Mouse (Mus musculus): ENCODE data around the gene Gal3st3. TPM values are rescaled to one million over a fixed set of nuclear protein-coding genes. Genes with fewer than 3 reads are reported as not detected.

Gene Gal3st3
- total RNA-seq, 2 experiments from 2014 or later = 0.11 TPM; not detected in 1

DNA sequence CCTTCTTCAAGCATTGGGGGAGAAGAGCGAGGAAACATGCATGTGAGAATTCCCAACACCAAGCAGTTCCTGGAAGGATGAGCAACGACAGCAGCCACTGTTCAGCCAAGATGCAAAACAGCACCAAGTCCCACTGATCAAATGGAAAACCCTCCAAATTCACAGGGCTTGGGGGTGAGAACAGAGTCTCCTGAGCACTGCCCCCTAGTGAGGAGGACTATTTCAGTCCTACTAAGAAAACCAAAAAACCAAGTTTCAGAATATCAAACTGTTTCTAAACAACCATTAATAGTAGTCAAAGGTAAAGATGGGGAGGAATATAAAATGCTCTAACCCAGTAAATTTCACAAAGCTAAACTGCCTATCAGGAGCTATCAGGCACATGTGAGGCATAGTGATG lies 21.6 kb upstream of the Gal3st3 start:
- no peak overlapping the region for H3K27ac ChIP-seq
- intact Hi-C loops (cut with DNase I) = no loop called here
- TF ChIP-seq CTCF (IDR thresholded peaks at IDR 0.05) = no peak; the same call in 1 of the 2 replicates
- no peak overlapping the region for H3K4me3 ChIP-seq
- DNase-seq = no peak

GRCm38 (mm10) chr19:5277140-5277539 lies 21.0 kb upstream of the Gal3st3 start:
- no peak overlapping the region for H3K4me3 ChIP-seq
- H3K27ac ChIP-seq = no peak overlapping the region
- intact Hi-C loops (cut with DNase I) = no loop called here
- peak; percentile 31; the same call in 1 of the 2 replicates for TF ChIP-seq CTCF (IDR thresholded peaks at IDR 0.05)
- DNase-seq = no peak

- TF ChIP-seq CTCF (IDR thresholded peaks at IDR 0.05) = no peak
- no peak overlapping the region for H3K4me3 ChIP-seq
- intact Hi-C loops (cut with DNase I) = no loop called here
- peak; percentile 42 for DNase-seq
- no peak overlapping the region for H3K27ac ChIP-seq
Observed at GRCm38 (mm10) chr19:5278381-5278780, 19.8 kb upstream of the Gal3st3 start.

DNA sequence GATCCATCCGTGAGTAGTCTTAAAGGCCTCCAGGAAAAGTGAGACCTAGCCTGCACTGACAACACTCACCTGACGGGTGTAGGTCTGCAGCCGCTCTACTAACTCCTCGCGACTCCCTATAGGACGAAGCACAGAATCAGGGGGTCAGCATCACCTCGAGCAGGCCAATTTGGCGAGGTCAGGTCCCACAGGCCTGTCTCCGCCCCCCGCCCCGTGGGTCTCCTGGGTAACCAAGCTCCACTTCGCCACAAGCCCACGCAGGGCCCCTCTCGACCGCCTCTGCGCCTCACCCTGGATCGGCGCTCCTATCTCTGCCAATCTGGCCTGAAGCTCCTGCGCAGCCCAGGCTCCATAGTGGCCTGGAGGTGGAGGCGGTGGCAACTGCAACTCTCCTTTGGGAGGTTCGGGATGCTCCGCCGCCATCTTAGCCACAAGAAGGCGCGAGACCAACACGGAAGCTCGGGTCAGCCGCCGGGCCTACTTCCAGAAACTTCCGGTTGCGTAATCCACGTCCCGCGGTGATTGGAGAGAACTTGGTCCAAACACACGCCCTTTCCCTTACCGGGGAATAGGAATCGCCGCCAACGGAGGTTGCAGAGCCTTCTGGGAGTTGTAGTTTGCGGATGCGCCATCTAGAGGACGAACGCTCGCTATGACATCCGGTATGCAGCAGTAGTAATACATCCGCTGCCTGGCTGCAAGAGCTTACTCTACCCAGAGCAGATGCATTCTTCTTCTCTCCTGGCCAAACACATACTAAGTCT lies 3.0 kb upstream of the Gal3st3 start, which contains the start of gene Sf3b2:
TSS of gene Sf3b2 (minus strand) at position 484 of the 764 bp plus-strand sequence.
- peak; percentile 80 for TF ChIP-seq CTCF (IDR thresholded peaks at IDR 0.05)
- intact Hi-C loops (cut with DNase I) = loop anchor here (2.0 kb wide), 1 partner anchor 50 kb away; no protein-coding TSS in a partner anchor
- Histone ChIP-seq H3K27ac (peak within 1 kb of the TSS; percentile 90), H3K4me3 (peak within 1 kb of the TSS; percentile 85)
- peak; percentile 99 for DNase-seq

DNA sequence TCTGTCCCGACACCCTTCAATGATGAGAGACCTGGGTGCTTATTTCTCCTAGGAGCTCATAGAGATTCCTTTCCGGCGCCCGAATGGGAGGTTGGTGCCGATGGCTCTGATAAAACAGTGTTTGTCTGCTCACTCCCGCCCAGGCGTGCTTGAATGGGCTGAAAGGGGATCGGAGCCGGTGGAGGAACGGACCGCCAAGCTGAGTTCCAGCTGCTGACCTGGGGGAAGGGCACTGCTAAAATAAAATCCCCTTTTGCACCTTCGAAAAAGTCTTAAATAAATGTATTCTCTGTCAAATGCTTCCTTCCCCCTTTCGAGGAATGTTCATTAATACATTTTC lies 2.4 kb upstream of the Gal3st3 start:
- peak; percentile 56 for DNase-seq
- Histone ChIP-seq H3K4me3 (peak overlapping the region; percentile 85), H3K27ac (peak overlapping the region; percentile 87)
- TF ChIP-seq CTCF (IDR thresholded peaks at IDR 0.05) = no peak
- intact Hi-C loops (cut with DNase I) = loop anchor here (2.0 kb wide), 1 partner anchor 49 kb away; no protein-coding TSS in a partner anchor

GRCm38 (mm10) chr19:5296630-5297029 lies 1.5 kb upstream of the Gal3st3 start:
- H3K27ac ChIP-seq = no peak overlapping the region
- DNase-seq = no peak
- no peak overlapping the region for H3K4me3 ChIP-seq
- intact Hi-C loops (cut with DNase I) = no loop called here
- no peak for TF ChIP-seq CTCF (IDR thresholded peaks at IDR 0.05)

DNA sequence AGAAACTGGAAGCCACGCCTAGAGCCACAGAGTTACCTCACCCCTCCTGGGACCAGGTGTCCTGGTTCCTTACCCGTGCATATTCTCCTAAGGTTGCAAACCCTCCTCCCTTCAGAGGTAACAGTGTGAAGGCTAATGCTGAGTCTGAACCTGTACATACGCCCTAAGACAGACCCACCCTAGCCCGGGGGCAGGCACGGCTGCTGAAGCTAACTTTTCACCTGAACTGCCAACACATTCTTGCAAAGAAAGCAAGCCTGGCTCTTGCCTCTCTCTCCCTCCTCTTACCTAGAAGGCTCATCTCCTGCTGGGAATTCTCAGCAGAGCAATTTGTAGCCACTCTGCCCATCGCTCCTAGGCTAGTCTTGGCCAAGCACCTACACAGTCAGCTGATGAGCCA lies 2.5 kb downstream of the Gal3st3 start:
- no peak overlapping the region for H3K27ac ChIP-seq
- intact Hi-C loops (cut with DNase I) = no loop called here

DNA sequence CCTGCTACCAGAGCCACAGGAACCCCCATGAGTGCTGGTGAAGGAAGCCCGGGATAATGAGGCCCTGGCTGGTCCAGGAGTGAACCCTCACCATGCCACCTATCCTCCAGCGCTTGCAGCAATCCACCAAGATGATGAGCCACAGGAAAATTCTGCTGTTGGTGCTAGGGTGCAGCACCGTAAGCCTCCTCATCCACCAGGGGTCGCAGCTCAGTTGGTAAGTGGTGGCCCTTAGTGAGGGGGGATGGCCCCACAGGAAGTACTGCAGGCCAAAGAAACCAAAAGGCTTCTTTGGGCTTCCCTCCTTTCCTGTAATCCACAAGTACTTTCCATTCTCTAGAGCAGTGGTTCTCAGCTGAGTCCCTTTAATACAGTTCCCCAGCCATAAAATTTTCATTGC lies 4.3 kb downstream of the Gal3st3 start:
- peak; percentile 34 for DNase-seq
- Histone ChIP-seq H3K4me3 (no peak overlapping the region), H3K27ac (no peak overlapping the region)
- peak; percentile 53 for TF ChIP-seq CTCF (IDR thresholded peaks at IDR 0.05)
- intact Hi-C loops (cut with DNase I) = no loop called here

More for the DNA sequence above, 2.5 kb downstream of the Gal3st3 start:
- no peak for TF ChIP-seq CTCF (IDR thresholded peaks at IDR 0.05)
- H3K4me3 ChIP-seq = no peak overlapping the region
- no peak for DNase-seq

- intact Hi-C loops (cut with DNase I) = no loop called here
- no peak for TF ChIP-seq CTCF (IDR thresholded peaks at IDR 0.05)
- H3K4me3 ChIP-seq = no peak overlapping the region
Observed at GRCm38 (mm10) chr19:5306279-5306678, 8.1 kb downstream of the Gal3st3 start.

DNA sequence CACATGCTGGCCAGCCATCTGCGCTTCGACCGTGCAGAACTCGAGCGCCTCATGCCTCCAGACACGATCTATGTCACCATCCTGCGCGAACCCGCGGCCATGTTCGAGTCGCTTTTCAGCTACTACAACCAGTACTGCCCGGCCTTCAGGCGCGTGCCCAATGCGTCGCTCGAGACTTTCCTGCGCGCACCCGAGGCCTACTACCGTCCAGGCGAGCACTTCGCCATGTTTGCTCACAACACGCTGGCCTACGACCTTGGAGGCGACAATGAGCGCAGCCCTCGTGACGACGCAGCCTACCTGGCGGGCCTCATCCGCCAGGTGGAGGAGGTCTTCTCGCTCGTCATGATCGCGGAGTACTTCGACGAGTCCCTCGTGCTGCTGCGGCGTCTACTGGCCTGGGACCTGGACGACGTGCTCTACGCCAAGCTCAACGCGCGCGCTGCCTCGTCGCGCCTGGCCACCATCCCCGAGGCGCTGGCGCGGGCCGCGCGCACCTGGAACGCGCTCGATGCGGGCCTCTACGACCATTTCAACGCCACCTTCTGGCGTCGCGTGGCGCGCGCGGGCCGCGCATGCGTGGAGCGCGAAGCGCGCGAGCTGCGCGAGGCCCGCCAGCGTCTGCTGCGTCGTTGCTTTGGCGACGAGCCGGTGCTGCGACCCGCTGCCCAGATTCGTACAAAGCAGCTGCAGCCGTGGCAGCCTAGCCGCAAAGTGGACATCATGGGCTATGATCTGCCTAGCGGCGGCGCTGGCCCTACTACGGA lies 9.0 kb downstream of the Gal3st3 start:
- DNase-seq = peak; percentile 25
- intact Hi-C loops (cut with DNase I) = no loop called here
- no peak; the same call in 1 of the 2 replicates for TF ChIP-seq CTCF (IDR thresholded peaks at IDR 0.05)
- Histone ChIP-seq H3K4me3 (peak overlapping the region; percentile 58), H3K27ac (no peak overlapping the region)

More at GRCm38 (mm10) chr19:5306279-5306678, 8.1 kb downstream of the Gal3st3 start:
- DNase-seq = no peak
- H3K27ac ChIP-seq = no peak overlapping the region

DNA sequence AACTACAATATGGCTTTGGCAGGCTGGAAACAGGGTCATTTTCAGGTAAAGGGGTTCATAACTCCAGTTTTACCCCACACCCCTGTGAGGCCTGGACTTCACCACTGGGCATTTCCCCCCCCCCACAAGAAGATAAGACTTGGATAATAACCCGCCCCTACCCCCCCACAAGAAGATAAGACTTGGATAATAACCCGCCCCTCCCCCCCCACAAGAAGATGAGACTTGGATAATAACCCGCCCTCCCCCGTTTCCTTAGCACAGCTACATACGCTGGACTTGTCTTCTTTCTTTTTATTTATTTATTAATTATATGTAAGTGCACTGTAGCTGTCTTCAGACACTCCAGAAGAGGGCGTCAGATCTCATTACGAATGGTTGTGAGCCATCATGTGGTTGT lies 10.9 kb downstream of the Gal3st3 start:
- no peak for TF ChIP-seq CTCF (IDR thresholded peaks at IDR 0.05)
- intact Hi-C loops (cut with DNase I) = no loop called here

GRCm38 (mm10) chr19:5313189-5313588 lies 15.1 kb downstream of the Gal3st3 start:
- TF ChIP-seq CTCF (IDR thresholded peaks at IDR 0.05) = no peak
- DNase-seq = no peak
- Histone ChIP-seq H3K27ac (no peak overlapping the region), H3K4me3 (no peak overlapping the region)
- intact Hi-C loops (cut with DNase I) = no loop called here

More for the DNA sequence above, 10.9 kb downstream of the Gal3st3 start:
- H3K27ac ChIP-seq = no peak overlapping the region
- H3K4me3 ChIP-seq = no peak overlapping the region
- DNase-seq = no peak

DNA sequence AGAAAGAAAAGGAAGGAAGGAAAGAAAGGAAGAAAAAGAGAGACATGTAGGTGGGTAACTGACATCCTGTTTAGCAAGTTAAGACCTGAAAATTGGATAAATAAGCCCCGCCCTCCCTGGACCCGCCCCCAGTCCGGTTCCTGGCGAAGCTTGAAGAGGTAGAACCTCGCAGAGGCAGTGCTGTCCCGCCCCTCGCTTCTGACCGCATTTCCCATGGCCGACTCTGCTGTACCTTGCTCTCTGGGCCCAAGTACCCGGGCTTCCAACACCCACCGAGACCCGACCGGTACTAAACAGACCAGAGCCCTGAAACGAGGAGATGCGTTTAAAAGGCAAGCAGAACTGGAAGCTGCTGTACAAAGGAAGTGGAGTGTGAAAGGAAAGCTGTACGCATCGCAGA lies 25.7 kb downstream of the Gal3st3 start:
- intact Hi-C loops (cut with DNase I) = no loop called here
- no peak overlapping the region for H3K4me3 ChIP-seq
- DNase-seq = no peak
- no peak for TF ChIP-seq CTCF (IDR thresholded peaks at IDR 0.05)
- no peak overlapping the region for H3K27ac ChIP-seq
